Mouse (Mus musculus) ovary, postnatal 36 days (tissue): ENCODE data around the gene Wnt3.

Source experiments
- DNase-seq: peaks from one replicate; pipeline ENCODE4 v3.0.0; 2022; ENCODE audit warnings: low spot score, mixed read lengths

The Wnt3 gene

DNA sequence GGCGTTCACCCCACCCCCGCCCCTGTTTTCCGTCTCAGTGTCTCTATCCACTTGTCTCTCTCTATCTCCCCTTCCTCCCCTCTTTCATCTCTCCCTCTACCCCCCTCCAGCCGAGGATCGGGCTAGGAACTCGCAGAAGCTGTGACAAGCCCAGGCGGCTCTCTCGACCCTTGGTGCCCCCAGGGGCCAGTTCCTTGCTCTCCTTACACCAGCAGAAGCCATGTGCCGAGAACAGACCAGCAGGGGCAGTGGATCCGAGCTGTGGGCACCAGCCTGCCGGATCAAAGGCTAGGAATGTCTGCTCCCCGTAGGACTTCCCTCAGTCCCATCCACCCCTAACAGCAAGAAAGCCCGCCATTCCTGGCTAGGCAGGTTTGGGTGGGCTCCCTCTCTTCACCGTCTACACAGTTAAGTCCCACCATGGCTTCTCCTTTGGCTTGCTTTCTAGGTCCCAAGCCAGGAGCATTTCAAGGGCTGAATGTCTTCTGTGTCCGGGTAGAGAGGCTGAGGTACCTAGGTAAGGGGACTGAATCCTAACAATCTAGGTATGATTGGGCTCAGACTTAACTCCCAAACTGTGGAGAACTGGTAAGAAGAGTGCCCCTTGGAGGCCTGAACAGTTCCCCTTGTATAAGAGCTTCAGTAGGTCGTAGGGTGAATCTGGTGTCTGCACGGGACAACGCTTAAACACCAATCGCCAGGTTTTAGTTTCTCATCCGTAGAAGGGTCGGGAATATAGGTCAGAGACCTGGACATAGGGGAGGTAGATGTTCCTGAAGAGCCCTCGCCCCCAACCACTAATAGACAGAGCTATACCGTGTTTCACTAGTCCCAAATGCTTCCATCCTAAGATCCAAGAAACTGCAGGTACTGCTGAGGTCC lies 1.2 kb upstream of the Wnt3 start:
- no peak for DNase-seq

DNA sequence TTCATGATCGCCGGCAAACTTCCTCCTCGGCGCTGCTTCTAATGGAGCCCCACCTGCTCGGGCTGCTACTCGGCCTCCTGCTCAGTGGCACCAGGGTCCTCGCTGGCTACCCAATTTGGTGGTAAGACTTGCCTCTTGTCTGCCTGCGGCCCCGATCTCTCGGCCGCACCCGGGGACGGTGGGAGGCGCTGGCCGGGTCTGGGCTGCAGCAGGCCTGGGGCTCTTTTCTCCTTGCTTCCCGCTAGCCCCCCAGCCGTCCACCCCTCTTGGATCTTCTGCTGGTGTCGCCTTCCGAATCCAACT lies 229 bp downstream of the Wnt3 start:
- no peak for DNase-seq

DNA sequence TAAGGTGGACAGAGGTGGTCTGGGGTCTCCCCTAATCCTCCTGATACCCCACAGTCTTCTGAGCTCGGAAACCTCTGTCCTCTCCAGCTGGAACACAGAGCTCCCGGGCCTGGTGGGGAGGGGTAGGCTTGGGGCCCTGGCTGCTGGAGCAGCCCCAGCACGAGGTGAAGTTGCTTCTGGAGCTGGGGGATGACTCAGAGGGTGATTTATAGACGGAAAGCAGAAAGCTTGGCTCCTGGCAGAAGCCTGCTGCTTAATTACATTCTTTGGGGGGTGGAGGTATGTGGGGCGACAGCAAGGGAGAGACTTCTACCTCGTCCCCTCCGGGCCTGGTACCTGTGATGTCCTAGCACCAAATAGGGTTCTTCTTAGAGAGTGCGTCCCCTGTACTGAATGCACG lies 6.2 kb downstream of the Wnt3 start:
- DNase-seq, result no peak

DNA sequence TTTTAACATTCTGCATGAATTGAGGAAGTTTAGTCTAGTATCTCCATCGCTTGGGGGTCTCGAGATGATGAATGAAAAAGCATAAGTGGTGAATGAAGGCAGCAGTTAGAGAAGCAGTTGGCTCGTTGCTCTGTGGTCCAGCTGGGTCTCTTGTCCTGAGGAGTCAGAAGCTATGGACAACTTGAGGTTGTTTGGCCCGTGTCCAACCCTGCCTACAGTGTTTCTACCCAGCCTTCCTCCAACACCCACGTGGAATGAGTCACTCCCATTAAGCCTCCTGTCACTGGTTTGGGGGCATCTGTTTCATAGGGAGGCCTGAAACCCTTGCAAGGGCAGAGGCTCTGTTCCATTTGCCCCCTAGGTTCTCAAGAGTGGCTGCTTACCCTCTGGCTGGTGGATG lies 16.0 kb downstream of the Wnt3 start:
- DNase-seq, result no peak

DNA sequence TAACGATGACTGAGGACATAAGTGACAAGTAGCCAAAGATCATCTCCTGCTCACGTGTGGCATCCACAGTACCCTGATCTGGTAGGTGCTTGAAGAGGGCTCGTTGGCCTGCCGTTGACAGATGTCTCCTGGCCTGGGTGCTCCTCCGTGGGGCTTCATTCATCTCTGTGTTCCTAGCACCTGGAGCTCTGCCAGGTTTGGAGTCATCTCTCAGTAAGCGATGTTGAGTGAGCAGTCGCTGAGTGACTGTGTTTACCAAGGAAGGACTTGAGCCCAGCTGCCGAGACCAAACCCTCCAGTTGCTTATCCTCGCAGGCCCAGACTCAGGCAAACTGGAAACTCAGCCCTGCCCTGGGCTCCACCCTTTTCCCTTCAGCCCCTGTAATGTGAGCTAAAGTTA lies 27.2 kb downstream of the Wnt3 start:
- DNase-seq, result no peak

DNA sequence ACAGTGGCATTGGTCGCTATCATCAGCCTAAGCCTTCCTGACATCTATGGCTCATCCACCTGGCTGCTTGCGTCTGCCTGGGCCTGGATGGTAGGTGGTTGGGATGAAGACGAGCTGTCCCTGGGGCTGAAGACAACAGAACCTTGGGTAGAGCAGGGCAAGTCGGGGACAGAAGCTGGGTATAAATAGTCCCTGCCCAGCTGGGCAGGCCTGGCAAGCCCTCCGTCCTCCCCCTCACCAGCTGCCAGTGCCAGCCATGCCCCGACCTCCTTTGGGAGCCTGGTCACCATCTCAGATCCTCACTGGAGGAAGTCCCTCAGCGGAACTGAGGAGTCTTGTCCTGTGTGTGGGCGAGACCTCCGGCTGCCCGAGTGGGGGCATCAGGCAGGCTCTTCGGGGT lies 30.2 kb downstream of the Wnt3 start:
- no peak for DNase-seq

DNA sequence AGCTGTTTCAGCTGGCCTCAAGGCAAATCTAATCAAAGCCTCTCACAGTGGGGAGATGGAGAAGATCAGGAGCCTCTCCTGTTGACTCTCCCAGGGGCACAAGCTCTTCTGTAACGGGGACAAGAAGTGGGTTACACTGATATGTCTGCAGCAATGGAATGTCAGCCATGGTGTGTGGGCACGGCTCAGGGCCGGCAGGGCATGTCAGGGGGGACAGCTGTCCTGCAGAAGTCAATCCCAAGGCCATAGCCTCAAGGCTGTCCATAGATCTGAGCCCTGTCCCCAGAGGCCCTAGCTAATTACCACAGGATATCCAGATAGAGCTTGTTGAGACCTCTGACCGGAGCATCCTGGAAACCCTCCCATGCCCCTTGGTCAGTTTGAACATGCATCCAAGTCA lies 30.9 kb downstream of the Wnt3 start:
- DNase-seq, result no peak

DNA sequence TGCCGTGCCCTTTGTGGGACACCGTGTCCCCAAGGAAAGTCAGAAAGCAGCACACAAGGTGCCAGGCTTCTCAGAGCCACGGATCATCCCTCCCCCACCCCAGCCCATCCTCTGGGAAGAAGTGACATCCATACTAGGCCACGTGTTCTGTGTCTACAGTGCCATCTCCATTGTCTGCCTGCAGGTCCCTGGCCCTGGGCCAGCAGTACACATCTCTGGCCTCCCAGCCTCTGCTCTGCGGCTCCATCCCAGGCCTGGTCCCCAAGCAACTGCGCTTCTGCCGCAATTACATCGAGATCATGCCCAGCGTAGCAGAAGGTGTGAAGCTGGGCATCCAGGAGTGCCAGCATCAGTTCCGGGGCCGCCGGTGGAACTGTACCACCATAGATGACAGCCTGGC lies 34.0 kb downstream of the Wnt3 start:
- no peak for DNase-seq

DNA sequence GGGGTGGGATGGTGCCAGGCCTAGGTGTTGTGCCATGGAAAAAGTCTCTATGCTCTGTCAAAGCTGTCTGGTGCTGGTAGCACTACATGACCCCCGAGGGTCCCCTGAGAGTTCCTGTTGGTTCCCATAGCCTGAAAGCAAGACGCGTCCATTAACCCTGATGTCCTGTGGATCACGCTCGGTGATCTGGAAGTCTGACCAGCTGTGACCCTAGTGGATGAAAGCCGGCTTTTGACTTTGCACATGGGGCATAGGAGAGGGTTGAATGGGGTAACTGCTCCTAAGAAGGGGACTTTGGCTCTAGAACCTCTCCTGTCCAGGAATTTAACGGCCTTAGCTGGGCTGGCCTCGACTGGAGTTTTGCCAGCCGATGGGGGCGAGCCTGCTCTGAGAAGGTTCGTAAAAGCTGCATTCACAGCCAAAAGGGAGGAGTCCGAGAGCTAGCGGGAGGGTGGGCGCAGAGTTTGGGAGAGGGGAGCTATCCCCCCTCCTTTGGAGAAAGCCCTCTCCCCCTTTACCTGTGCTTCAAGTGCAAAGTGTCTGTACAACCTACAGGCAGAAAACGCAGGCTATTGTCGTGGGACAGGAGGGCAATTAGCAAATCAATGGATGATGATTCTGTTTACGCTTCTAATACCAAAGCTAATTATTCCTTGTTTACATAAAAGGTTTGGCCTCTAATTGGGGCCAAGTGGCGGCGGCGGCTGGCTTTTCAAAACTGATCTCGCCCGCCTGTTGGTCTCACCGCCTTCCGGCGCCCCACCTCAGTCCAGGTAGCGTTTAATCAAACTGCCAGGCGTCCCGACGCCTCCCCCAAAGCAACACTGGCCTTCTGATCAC lies 35.0 kb downstream of the Wnt3 start:
- DNase-seq, result no peak

DNA sequence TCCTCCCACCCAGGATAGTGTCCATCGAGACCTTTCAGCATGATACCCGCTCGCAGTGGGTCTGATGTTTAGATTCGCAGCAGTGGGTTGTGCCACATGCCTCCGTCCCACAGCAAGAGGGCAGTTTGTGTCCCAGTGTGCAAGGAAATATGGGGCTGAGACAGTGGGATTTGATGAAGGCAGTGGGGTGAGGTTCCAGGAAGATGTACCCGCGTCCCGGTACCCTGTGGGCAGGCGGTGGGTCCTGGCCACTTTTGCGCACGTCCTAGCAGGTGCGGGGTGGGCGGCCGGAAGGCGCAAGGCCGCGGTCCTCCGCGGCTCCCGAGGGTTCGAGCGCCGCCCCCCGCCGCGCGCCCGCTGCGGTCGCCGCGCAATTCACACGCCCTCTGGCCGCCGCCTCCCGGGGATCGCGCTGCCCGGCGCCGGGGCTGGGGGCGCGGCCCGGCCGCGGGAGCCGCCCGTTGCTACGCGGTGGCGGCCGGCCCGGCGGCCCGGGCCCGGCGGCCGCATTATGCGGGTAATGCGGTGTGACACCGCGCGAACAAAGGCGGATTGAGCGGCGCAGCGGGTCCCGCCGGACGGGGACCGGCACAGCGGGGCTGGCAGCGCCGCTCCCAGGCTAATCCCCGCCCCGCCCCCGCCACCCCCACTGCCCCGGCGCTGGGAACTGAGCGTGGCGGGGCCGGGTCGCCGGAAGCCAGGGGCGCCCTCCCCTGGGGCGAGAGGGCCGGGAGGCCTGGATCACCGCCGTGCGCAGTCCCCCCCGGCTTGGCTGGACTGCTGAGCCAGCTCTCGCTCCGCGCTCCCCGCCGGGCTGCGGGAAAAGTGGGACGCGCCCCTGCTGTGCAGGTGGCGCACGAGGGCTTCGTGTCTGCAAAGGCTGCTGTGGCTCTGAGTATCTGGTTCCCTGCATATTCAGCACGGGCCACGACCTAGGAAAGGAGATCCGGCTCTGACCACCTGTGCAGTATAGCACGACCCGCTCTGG lies 36.0 kb downstream of the Wnt3 start:
- peak; percentile 14 for DNase-seq

DNA sequence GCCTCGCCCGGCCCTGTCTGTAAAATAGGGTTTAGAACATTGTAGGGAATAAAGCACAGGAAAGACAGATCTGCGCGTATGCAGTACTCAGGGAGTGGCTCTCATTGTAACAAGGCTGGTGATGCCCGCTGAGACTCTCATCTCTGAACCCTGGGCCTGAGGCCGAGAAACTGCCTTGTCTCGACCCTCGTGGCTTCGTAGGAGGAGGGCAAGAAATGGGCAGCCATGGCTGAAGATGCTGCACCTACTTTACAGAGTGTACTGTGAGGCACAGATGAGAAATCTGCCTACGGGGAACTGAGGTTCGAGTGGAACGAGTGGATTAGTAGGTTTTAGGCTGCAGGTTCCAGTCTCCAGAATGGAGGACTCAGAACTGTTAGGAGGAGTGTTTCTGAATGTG lies 36.7 kb downstream of the Wnt3 start:
- DNase-seq, result no peak

DNA sequence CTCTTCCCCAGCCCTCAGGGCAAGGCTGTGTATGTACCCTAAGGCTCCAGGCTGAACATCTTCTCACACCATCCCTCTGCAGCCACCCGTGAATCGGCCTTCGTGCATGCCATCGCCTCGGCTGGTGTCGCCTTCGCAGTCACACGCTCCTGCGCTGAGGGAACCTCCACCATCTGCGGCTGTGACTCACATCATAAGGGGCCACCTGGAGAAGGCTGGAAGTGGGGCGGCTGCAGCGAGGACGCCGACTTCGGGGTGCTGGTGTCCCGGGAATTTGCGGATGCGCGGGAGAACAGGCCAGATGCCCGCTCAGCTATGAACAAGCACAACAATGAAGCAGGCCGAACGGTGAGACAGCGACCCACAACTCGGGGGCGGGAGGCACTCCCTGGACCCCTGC lies 37.3 kb downstream of the Wnt3 start:
- DNase-seq, result no peak

DNA sequence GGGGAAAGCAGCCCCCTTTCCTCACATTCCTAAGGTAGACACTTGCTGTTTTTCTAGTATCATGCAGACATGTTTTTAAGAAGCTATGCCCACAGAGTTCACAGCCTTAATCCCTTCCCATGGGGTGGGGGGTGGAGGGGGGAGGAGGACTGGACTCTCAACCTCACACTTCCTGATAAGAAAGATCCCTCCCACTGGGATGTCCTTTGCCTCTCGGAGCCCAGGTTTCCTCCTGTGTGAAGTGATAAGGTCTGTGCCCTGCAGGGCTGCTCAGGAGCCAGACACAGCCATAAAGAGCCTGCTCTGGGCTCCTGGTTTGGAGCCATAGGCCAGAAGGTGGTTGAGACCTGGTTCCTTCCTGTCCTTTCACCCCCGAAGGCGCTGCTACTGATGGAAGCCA lies 40.9 kb downstream of the Wnt3 start:
- DNase-seq, result no peak

DNA sequence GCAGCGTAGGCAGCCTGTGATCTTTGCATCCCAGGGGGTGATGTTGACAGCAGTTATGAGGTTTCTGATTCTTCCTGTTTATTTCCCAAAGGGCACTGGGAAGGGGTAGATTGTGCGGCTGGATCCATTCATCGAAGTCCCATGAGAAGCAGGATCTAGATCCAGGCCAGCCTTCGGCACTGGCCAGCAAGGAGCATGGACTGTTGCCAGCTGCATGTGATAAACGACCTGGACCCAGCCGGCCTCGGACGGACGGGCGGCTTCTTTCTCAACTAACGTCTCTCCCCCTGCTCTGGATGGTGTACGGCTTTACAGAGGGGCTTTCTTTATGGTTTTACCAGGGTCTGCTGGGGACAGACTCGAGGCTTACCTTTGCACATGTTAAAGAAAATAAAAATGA lies 42.0 kb downstream of the Wnt3 start:
- DNase-seq, result no peak

DNA sequence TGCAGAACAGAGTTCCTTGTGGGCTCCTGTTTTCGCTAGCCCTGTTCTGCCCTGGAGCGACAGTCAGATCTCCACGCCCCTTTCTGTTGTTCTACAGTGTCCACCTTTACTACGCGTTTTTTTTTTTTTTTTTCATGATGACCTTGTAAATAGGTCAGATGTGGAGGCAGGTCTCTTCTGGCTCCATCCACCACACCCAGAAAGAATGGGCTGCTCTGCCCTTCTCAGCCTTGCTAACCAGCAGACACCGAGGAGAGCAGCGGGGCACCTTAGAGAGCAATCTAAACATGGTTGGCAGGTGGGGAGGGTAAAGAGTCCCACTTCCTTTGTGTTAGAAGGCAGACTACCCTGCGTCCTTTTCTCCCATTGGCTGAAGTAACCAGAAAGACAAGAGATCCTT lies 42.8 kb downstream of the Wnt3 start:
- DNase-seq, result no peak

DNA sequence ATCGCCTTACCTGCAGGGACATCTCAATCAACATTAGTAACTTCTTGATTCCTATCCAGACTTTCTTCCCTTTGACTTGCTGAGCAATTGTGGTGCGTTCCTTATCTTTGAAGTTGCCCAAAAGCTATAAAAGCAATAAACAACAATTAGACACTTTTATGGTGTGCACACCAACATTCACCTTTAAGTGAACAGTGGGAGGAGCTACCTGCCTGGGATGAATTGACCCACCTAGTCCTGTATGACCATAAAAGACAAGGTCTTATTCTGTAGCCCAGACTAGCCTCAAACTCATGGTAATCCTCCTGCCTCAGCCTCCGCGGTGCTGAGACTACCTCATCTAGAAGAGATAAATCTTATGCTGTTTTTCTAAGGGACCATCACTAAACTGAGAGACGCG lies 53.3 kb downstream of the Wnt3 start:
- DNase-seq, result no peak

DNA sequence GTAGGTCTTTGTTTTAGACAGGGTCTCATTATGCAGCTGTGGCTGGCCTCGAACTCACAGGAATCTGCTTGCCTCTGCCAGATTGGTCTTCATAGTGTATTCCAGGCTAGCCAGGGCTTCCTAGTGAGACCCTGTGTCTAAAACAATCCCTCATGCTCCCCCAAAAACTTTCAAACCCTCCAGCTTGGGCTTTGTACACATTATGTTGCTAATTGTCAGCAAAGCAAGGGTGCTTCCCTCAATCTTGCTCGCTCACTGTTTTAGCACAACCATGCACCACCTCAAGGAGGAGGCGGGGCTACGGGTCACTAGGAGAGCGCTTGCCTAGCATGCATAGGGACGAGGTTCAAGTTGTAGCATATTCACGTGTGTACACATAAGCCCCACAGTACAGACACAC lies 54.9 kb downstream of the Wnt3 start:
- no peak for DNase-seq

DNA sequence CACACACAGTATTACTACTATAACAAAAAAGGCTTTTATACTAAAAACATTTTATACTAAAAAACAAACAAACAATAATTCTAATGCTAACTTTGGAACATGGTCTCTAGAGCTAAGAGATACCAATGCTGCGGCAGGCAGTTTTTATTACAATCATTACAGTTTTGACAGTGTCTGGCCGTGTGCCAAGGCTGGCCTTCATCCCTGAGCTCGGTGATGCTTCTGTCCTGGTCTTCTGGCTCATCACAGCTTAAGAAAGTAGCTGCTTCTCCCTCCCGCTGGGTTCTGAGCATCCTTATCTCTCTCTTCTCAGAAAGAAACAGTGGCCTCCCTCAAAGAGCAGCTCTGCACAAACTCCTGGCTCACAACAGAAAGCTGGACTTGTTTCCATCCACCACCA lies 56.0 kb downstream of the Wnt3 start:
- no peak for DNase-seq

DNA sequence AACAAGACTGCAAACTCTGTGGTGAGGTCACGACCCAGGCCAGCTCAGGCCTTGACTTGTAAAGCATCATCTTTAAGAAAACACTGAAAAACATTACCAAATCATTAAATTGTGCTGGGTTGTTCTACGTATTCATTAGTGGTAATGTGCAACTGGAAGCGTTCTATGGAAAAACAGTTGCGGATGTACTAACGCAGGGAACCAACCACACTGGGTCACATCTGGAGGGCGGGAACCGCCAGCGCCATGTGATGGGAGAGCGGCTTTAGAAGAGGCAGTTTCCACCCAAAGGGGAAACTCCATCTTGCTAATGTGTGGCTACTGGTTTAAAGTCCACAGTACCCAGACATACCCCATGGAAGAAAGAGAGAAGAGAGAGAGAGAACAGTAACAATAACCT lies 56.5 kb downstream of the Wnt3 start:
- DNase-seq, result no peak

DNA sequence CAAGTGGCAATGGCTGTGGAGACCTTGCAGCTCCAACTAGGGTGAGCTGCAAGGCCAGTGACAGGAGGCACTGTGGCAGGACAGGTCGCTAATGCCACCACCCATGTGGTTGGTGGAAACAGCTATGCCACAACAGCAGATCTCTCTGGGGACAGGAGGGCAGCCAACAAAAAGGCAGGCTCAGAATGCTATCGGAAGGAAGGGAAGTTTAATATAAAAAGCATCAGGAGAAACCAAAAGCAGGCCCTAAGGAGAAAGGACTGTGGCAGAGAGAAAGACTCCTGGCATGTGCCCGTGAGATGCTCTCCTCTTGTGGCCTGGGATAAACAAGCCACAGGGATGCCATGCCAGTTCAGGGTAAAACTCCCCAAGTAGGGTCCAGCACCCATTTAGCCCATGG lies 57.8 kb downstream of the Wnt3 start:
- DNase-seq, result no peak

DNA sequence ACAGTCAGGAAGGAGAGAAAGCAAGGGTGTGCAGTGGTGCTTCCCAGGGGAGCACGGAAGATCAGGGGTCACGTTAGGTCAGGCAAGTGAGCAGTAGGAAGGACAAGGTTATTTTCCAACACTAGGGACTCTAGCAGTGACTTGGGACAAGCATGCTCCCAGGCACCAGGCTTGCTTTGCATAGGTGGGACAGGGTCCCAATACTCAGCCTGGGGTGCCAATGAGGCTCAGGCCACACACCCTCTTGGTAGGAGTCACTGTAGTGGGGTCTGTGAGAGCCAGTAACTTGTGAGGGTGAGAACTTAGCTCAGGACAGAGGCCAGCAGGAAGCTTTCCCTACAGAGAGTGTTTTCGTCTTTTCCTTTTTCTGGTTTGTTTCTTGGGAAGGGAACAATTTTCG lies 58.4 kb downstream of the Wnt3 start:
- DNase-seq, result no peak

DNA sequence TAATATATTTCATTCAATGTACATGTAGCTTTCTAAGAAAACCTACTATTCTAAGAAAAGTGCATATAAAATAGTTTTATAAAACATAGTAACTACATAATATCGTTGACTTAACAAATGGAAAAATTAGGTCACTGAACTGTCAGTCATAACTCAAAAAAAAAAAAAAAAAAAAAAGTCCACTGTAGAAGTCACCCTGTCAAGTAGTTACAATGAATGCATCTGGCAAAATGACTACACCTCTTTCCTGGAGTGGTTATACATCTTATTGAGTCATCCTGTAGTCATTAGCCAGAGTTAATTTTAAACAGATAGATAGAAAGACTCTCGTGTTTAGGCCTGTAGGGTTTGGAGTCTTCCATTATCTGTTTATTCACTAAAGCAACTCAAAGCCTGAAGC lies 65.0 kb downstream of the Wnt3 start:
- no peak for DNase-seq

DNA sequence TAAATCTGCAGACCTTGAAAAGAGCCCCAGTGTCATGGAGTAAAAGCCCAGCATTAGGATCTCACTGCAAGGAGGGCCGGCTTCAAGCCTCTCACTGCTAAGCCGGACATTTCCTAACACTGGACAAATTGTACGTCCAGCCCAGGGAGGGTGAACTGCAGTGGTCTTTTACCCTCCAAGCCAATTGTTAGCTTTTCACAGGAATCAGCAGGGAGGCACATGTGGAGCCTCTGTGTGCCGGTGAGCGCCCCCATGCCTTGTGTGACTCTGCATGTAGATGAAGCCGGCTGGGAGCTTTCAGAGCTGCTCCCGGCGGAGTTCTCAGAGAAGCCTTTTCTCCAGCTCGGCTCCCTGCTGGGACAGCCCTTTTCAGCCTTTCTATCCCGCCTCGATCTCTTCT lies 66.9 kb downstream of the Wnt3 start:
- DNase-seq, result no peak
